Mouse (Mus musculus) adrenal gland, adult 18-20 months (tissue): ENCODE data around the gene Gm10318. TPM values are rescaled to one million over a fixed set of nuclear protein-coding genes. Genes with fewer than 3 reads are reported as not detected.

ENCODE experiments used
- DNase-seq, 2 experiments: peaks; one replicate each; pipeline ENCODE4 v3.0.0; 2021 to 2022; ENCODE audit warnings: low spot score in 2 of 2
- total RNA-seq, 2 experiments: library from RNA; stranded (reverse); gene quantifications; 1 replicate in 1 of 2; 2 replicates in 1 of 2; pipeline ENCODE4 v1.2.3; 2021

The Gm10318 gene
- total RNA-seq, 2 experiments from 2014 or later, result not detected

- no peak for DNase-seq
Measured at GRCm38 (mm10) chr10:77890987-77891565, 38.4 kb downstream of the Gm10318 start.

- no peak for DNase-seq
Measured at GRCm38 (mm10) chr10:77895562-77895961, 42.9 kb downstream of the Gm10318 start.

GRCm38 (mm10) chr10:77900126-77900525 is 47.5 kb downstream of the Gm10318 start:
- DNase-seq, result no peak

- DNase-seq, result no peak
Measured at GRCm38 (mm10) chr10:77900903-77901818, 48.5 kb downstream of the Gm10318 start.

- DNase-seq, result no peak
Measured at GRCm38 (mm10) chr10:77901871-77902210, 49.2 kb downstream of the Gm10318 start.

GRCm38 (mm10) chr10:77902211-77902893 is 49.7 kb downstream of the Gm10318 start, which contains the start of gene Lrrc3:
Lrrc3 (minus strand) TSS chr10:77902536.
- DNase-seq, result peak; percentile 50

- DNase-seq, result peak in 1 of 2 experiments; percentile 20
Measured at GRCm38 (mm10) chr10:77902894-77903715, 50.4 kb downstream of the Gm10318 start.

Other genes starting within 250 kb of the Gm10318 start
- 10 to 100 TPM; 91.8 to 98.8 TPM for gene Sumo3, start 246.8 kb upstream of the Gm10318 start, total RNA-seq
- gene Gm49325, start 246.7 kb upstream of the Gm10318 start, total RNA-seq, result 10 to 100 TPM; 13.1 to 17.1 TPM
- gene Ube2g2, start 230.6 kb upstream of the Gm10318 start, total RNA-seq, result 10 to 100 TPM; 67.2 to 74.1 TPM
- under 1 TPM; 0.27 to 0.51 TPM for gene Tspear, start 166.3 kb upstream of the Gm10318 start, total RNA-seq
- gene Gm19402, start 162.1 kb upstream of the Gm10318 start, total RNA-seq, result not detected
- not detected for gene Gm9508, start 155.6 kb upstream of the Gm10318 start, total RNA-seq
- not detected for gene Gm10272, start 146.2 kb upstream of the Gm10318 start, total RNA-seq
- not detected for gene Gm10024, start 141.4 kb upstream of the Gm10318 start, total RNA-seq
- not detected for gene Gm10142, start 137.1 kb upstream of the Gm10318 start, total RNA-seq
- gene Krtap12-1, start 132.3 kb upstream of the Gm10318 start, total RNA-seq, result not detected
- gene Gm10100, start 126.4 kb upstream of the Gm10318 start, total RNA-seq, result not detected
- not detected for gene Gm18596, start 110.2 kb upstream of the Gm10318 start, total RNA-seq
- gene Gm9736, start 101.5 kb upstream of the Gm10318 start, total RNA-seq, result not detected
- gene Gm3233, start 93.2 kb upstream of the Gm10318 start, total RNA-seq, result not detected
- not detected for gene Gm3238, start 81.5 kb upstream of the Gm10318 start, total RNA-seq
- gene Gm7138, start 75.9 kb upstream of the Gm10318 start, total RNA-seq, result not detected
- gene Gm3250, start 70.3 kb upstream of the Gm10318 start, total RNA-seq, result not detected
- not detected for gene Gm7137, start 64.7 kb upstream of the Gm10318 start, total RNA-seq
- gene Gm9639, start 57.8 kb upstream of the Gm10318 start, total RNA-seq, result not detected
- gene Gm19668, start 53.7 kb upstream of the Gm10318 start, total RNA-seq, result not detected
- gene Gm9507, start 41.0 kb upstream of the Gm10318 start, total RNA-seq, result not detected
- gene Gm2696, start 38.2 kb upstream of the Gm10318 start, total RNA-seq, result not detected
- not detected for gene Krtap10-4, start 25.8 kb upstream of the Gm10318 start, total RNA-seq
- gene Krtap10-10, start 16.9 kb upstream of the Gm10318 start, total RNA-seq, result not detected
- gene Gm36176, start 6.1 kb upstream of the Gm10318 start, total RNA-seq, result not detected
- gene Gm3285, start 9.1 kb downstream of the Gm10318 start, total RNA-seq, result not detected
- gene Lrrc3, start 49.7 kb downstream of the Gm10318 start, total RNA-seq, result 1 to 10 TPM; 3.9 to 6.8 TPM
- gene Trpm2, start 117.7 kb downstream of the Gm10318 start, total RNA-seq, result 1 to 10 TPM; 5.2 to 5.9 TPM
- gene 1810043G02Rik, start 125.7 kb downstream of the Gm10318 start, total RNA-seq, result 10 to 100 TPM; 17.9 to 21.1 TPM
- gene Pfkl, start 157.2 kb downstream of the Gm10318 start, total RNA-seq, result 100 to 1,000 TPM; 137 to 283 TPM
- gene Dnmt3l, start 189.1 kb downstream of the Gm10318 start, total RNA-seq, result 10 to 100 TPM in 1 of 2 experiments, 1 to 10 TPM in 1; 4.4 to 24.4 TPM
- not detected for gene Aire, start 190.8 kb downstream of the Gm10318 start, total RNA-seq
- gene Icosl, start 216.4 kb downstream of the Gm10318 start, total RNA-seq, result 10 to 100 TPM; 13.2 to 18.2 TPM